Mouse (Mus musculus): ENCODE measurements around the gene Trio. TPM values are rescaled to one million over a fixed set of nuclear protein-coding genes. Genes with fewer than 3 reads are reported as not detected.

The Trio gene
- polyA plus RNA-seq, 1 experiment from 2014 or later: 14.0 TPM

DNA sequence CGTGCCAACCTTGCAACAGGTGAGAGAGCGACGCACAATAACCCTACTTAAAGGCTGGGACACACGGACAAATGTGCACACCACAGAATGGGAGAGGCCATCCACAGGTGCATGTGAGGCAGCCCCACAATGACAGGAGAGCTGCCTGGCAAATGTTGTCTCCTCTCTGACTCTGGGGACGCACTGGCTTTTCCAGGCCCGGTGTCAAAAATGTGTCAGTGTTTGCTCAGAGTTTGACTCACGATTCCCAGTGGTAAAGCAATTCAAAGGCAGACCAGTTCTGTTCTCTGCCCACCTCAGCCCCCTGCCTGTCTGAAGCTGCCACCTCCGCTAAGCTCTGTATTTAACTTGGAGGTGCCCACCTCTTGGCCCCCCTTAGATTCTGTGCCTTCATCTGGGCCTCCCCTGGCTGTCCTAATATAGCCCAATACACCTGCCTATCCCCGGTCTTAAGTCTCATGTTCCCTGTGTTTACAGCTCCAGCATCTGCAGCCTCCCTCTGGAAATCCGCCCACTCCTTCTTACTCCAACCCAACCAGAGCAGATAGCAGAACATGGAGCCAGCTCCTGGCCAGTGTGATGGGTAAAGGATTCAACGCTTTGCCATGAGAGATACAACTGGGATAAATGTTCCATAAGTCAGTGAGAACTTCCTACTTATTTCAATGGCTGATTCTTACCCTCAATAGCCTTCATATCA is 83.3 kb downstream of the Trio start:
- no peak for ATAC-seq (replicated peaks; ENCODE audit: low FRiP score)
- H3K9me3 ChIP-seq (ENCODE audit: control insufficient read depth, low read length): no peaks in the 10 kb centered on the region
- no peak overlapping the region for H3K4me2 ChIP-seq
- H3K4me1 ChIP-seq (replicated peaks; ENCODE audit: control insufficient read depth, insufficient read depth, low read length): peaks cover 8% of the 10 kb centered on the region
- no peak overlapping the region for H3K9ac ChIP-seq (ENCODE audit: low read depth, low read length)
- no peak overlapping the region for H3K4me3 ChIP-seq (ENCODE audit: low read depth, low read length)
- no peaks in the 10 kb centered on the region for H3K27me3 ChIP-seq (replicated peaks; ENCODE audit: control insufficient read depth, insufficient read depth, low read length)
- H3K36me3 ChIP-seq (ENCODE audit: control insufficient read depth, insufficient read depth, low read length): no peaks in the 10 kb centered on the region
- H3K27ac ChIP-seq (ENCODE audit: low read depth, low read length): no peak overlapping the region
- 82% methylated on average over 11 of the region's 11 CpGs for WGBS
- DNase-seq (ENCODE audit: low spot score): no peak

DNA sequence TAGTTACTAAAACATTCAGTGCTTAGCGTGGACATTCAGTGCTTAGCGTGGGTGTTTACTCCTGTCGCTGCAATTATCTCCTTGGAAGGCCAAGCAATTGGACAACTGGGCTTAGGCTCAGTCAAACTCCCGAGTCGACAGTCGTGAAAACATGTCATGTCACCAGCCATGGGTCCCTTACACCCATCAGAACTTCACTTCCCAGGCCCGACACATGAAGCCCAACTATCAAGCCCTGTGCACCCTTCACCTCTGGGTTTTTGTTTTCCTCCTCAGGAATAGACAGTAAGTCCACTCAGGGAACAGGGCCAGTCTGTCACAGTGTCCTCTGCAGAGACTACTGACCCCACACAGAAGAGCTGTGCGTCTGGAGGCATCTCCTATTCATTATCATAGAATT is 84.2 kb downstream of the Trio start:
- Histone ChIP-seq H3K27me3 (replicated peaks; ENCODE audit: control insufficient read depth, insufficient read depth, low read length) (no peaks in the 10 kb centered on the region), H3K4me3 (ENCODE audit: low read depth, low read length) (no peak overlapping the region), H3K9ac (ENCODE audit: low read depth, low read length) (no peak overlapping the region), H3K9me3 (ENCODE audit: control insufficient read depth, low read length) (no peaks in the 10 kb centered on the region), H3K27ac (ENCODE audit: low read depth, low read length) (no peak overlapping the region), H3K4me1 (replicated peaks; ENCODE audit: control insufficient read depth, insufficient read depth, low read length) (peaks cover 13% of the 10 kb centered on the region), H3K36me3 (ENCODE audit: control insufficient read depth, insufficient read depth, low read length) (no peaks in the 10 kb centered on the region), H3K4me2 (no peak overlapping the region)
- DNase-seq (ENCODE audit: low spot score) (no peak), ATAC-seq (replicated peaks; ENCODE audit: low FRiP score) (no peak)
- WGBS: 84% methylated on average over 8 of the region's 8 CpGs

- Histone ChIP-seq H3K27me3 (replicated peaks; ENCODE audit: control insufficient read depth, insufficient read depth, low read length) (no peaks in the 10 kb centered on the region), H3K9me3 (ENCODE audit: control insufficient read depth, low read length) (no peaks in the 10 kb centered on the region), H3K9ac (ENCODE audit: low read depth, low read length) (no peak overlapping the region), H3K27ac (ENCODE audit: low read depth, low read length) (no peak overlapping the region), H3K4me1 (replicated peaks; ENCODE audit: control insufficient read depth, insufficient read depth, low read length) (peaks cover 13% of the 10 kb centered on the region), H3K4me3 (ENCODE audit: low read depth, low read length) (no peak overlapping the region), H3K4me2 (no peak overlapping the region), H3K36me3 (ENCODE audit: control insufficient read depth, insufficient read depth, low read length) (no peaks in the 10 kb centered on the region)
- ATAC-seq (replicated peaks; ENCODE audit: low FRiP score) (no peak), DNase-seq (ENCODE audit: low spot score) (no peak)
- WGBS: 51% methylated on average over 8 of the region's 8 CpGs
Measured at GRCm38 (mm10) chr15:27941020-27941419, 84.6 kb downstream of the Trio start.

GRCm38 (mm10) chr15:27940032-27940431 is 85.6 kb downstream of the Trio start:
- H3K27ac ChIP-seq (ENCODE audit: low read depth, low read length): no peak overlapping the region
- H3K27me3 ChIP-seq (replicated peaks; ENCODE audit: control insufficient read depth, insufficient read depth, low read length): no peaks in the 10 kb centered on the region
- ATAC-seq (replicated peaks; ENCODE audit: low FRiP score) (no peak), DNase-seq (ENCODE audit: low spot score) (no peak)
- WGBS: 78% methylated on average over 4 of the region's 4 CpGs
- H3K4me3 ChIP-seq (ENCODE audit: low read depth, low read length): no peak overlapping the region
- peaks cover 13% of the 10 kb centered on the region for H3K4me1 ChIP-seq (replicated peaks; ENCODE audit: control insufficient read depth, insufficient read depth, low read length)
- no peak overlapping the region for H3K9ac ChIP-seq (ENCODE audit: low read depth, low read length)
- no peak overlapping the region for H3K4me2 ChIP-seq
- H3K36me3 ChIP-seq (ENCODE audit: control insufficient read depth, insufficient read depth, low read length): no peaks in the 10 kb centered on the region
- no peaks in the 10 kb centered on the region for H3K9me3 ChIP-seq (ENCODE audit: control insufficient read depth, low read length)

- peaks cover 13% of the 10 kb centered on the region for H3K4me1 ChIP-seq (replicated peaks; ENCODE audit: control insufficient read depth, insufficient read depth, low read length)
- 64% methylated on average over 6 of the region's 6 CpGs for WGBS
Measured at GRCm38 (mm10) chr15:27938886-27939285, 86.8 kb downstream of the Trio start.

DNA sequence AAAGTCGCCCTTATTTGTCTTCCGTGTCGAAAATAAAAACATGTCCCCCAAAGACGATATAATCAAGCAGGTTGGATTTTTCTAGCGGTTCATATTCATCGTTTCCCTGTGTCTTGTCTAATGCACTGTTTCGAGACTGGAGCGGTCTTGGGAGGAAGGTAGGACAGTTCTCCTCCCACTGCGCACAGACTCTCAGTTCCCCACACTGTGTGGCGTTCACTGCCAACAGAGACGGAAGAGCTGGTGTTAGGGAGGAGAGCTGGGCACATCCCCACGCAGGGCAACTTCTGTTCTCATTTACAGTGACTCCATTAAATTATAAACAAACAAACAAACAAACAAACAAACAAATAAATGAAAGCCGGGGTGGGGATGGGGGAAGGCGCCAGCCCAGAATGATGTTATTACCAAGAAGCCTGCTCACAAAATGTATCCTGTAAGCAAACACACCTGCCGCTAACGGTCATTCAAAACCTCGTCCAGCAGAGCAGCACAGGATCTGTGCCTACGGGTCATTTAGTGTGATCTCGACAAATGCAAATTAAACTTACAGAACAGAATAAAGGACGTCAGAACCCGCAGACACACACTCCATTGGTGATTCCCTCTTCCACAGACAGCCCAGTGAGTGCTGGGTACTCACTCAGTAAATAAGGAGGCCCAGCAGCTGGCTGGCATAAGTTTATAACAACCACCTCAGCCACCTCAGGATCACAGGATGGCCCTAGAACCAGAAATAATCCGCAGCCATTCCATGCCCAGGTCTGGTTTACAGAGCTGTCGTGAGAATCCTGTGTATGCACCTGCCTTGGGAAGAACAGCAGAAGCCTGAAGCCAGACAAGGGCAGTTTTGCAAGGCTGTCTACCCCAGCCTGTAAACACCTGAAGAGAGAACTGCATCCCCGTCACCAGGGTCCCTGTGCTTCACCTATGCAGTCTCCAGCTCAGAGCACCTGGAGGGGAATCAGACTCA is 87.5 kb downstream of the Trio start:
- DNase-seq (ENCODE audit: low spot score) (no peak), ATAC-seq (replicated peaks; ENCODE audit: low FRiP score) (peak; percentile 54; the same call in 1 of the 2 replicates)
- H3K36me3 ChIP-seq (ENCODE audit: control insufficient read depth, insufficient read depth, low read length): no peaks in the 10 kb centered on the region
- no peaks in the 10 kb centered on the region for H3K9me3 ChIP-seq (ENCODE audit: control insufficient read depth, low read length)
- no peak overlapping the region for H3K9ac ChIP-seq (ENCODE audit: low read depth, low read length)
- 35% methylated on average over 24 of the region's 24 CpGs for WGBS
- H3K4me3 ChIP-seq (ENCODE audit: low read depth, low read length): peak overlapping the region; percentile 16; the same call in 1 of the 2 replicates
- peaks cover 13% of the 10 kb centered on the region for H3K4me1 ChIP-seq (replicated peaks; ENCODE audit: control insufficient read depth, insufficient read depth, low read length)
- peak overlapping the region; percentile 44 for H3K4me2 ChIP-seq
- no peaks in the 10 kb centered on the region for H3K27me3 ChIP-seq (replicated peaks; ENCODE audit: control insufficient read depth, insufficient read depth, low read length)
- H3K27ac ChIP-seq (ENCODE audit: low read depth, low read length): no peak overlapping the region

More at GRCm38 (mm10) chr15:27938886-27939285, 86.8 kb downstream of the Trio start:
- no peak for DNase-seq (ENCODE audit: low spot score)
- H3K9ac ChIP-seq (ENCODE audit: low read depth, low read length): no peak overlapping the region
- H3K27me3 ChIP-seq (replicated peaks; ENCODE audit: control insufficient read depth, insufficient read depth, low read length): no peaks in the 10 kb centered on the region
- H3K36me3 ChIP-seq (ENCODE audit: control insufficient read depth, insufficient read depth, low read length): no peaks in the 10 kb centered on the region
- no peak overlapping the region for H3K4me2 ChIP-seq
- no peak overlapping the region for H3K27ac ChIP-seq (ENCODE audit: low read depth, low read length)
- H3K9me3 ChIP-seq (ENCODE audit: control insufficient read depth, low read length): no peaks in the 10 kb centered on the region
- no peak for ATAC-seq (replicated peaks; ENCODE audit: low FRiP score)
- no peak overlapping the region for H3K4me3 ChIP-seq (ENCODE audit: low read depth, low read length)

DNA sequence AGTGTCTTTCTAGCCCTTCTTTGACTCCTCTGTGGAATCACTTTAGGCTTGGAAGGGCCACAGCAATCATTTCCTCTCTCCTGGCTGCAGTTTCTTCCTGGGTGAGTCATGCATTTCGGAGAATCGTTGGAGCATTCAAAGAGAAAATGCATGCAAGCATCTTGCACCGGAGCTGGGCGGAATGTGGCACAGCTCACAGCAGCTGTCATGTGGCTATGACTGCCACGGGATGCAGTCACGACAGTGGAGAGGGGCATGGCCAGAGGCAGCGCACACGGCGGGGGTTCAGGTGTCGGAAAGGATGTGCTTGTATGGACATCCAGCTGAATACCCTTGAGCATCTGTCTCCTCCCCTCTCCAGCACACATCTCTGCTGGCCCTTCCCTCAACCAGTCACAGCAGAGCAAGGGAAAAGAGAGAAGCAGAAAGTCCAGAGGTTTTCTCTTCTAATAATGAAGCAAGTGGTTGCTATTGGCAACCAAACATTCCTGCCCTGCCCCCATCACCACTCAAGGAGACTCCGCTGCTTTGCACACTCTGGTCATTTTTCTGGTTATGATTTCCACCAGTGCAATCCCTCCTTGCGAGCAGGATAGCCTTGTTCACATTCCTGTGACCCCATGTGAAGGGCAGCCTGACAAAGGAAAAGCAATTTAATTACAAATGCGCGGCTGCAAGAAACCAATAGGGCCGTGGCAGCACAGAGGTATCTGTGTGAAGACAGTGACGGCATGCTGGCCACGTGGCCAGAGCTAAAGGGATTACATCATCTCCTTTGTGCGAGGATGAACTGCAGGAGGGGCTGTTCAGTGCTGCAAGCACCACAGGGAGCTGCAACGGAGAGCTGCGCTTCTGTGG is 88.4 kb downstream of the Trio start:
- Histone ChIP-seq H3K4me3 (ENCODE audit: low read depth, low read length) (peak overlapping the region; percentile 16; the same call in 1 of the 2 replicates), H3K9me3 (ENCODE audit: control insufficient read depth, low read length) (no peaks in the 10 kb centered on the region), H3K27me3 (replicated peaks; ENCODE audit: control insufficient read depth, insufficient read depth, low read length) (no peaks in the 10 kb centered on the region), H3K4me2 (peak overlapping the region; percentile 44), H3K27ac (ENCODE audit: low read depth, low read length) (no peak overlapping the region), H3K9ac (ENCODE audit: low read depth, low read length) (no peak overlapping the region; the same call in 1 of the 2 replicates), H3K4me1 (replicated peaks; ENCODE audit: control insufficient read depth, insufficient read depth, low read length) (peaks cover 13% of the 10 kb centered on the region), H3K36me3 (ENCODE audit: control insufficient read depth, insufficient read depth, low read length) (no peaks in the 10 kb centered on the region)
- peak; percentile 74; the same call in 1 of the 2 replicates for ATAC-seq (replicated peaks; ENCODE audit: low FRiP score)
- WGBS: 40% methylated on average over 20 of the region's 20 CpGs
- DNase-seq (ENCODE audit: low spot score): no peak

All from liver, embryonic 11.5 days (tissue).